Mouse (Mus musculus) lung, adult 2 months (tissue): ENCODE measurements at regions not wholly inside any gene's neighbourhood (a gene's known extent, or its start where the extent isn't known, plus 50 kb on each side); places are given as distances from the start of the nearest gene placed in this dataset.

Experiments used
- CTCF ChIP-seq: fragments of 200-500 bp; IDR thresholded peaks from 2 replicates; pipeline ENCODE4 v1.5.1; 2011; ENCODE audit warnings: mild to moderate bottlenecking, low read length, control low read depth; ENCODE audit not compliant: insufficient read depth
- POLR2A ChIP-seq: fragments of 200-500 bp; IDR thresholded peaks from 2 replicates; pipeline ENCODE4 v1.6.1; 2011; ENCODE audit warnings: low read depth, mild to moderate bottlenecking, control low read depth, low read length, borderline replicate concordance; ENCODE audit errors: extremely low read depth

DNA sequence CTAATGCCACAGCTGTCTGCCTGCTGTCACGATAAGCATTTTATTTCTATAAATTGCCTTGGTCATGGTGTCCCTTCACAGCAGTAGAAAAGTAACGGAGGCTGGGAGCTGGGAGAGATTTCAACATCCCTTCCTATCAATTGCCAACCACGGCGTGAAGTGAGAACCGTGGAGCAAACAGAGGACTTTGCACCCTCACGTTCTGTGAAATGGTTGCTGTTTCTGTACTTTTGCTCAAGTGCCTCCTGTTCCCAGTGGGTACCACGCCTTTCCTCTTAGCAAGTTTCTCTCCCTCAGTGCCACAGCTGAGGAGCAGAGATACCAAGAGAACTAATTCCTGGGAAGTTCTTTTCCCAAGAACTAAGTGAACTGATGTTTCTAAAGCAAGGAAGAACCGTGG, 99.6 kb upstream of the Hes1 start:
- no peak for TF ChIP-seq CTCF
- TF ChIP-seq POLR2A, result no peak
